Mouse (Mus musculus) forebrain, embryonic 12.5 days (tissue): Measurements from ENCODE around the gene Aldh1a7. TPM values are rescaled to one million over a fixed set of nuclear protein-coding genes. Genes with fewer than 3 reads are reported as not detected.
"Not testable (repeated sequence)": the region's sequence is repeated elsewhere in the genome, so short reads cannot be mapped to it uniquely, and the experiment has no call there.

Experiments
- ATAC-seq: fragments of 200-750 bp; cut with Nextera tagmentation; 2 replicates; pipeline ENCODE4 v1.8.0; 2017; ENCODE audit warnings: moderate TSS enrichment; ENCODE audit not compliant: low FRiP score
- H3K27ac ChIP-seq: fragments of 300-500 bp; sonication (generic); 2 replicates; pipeline ENCODE4 v1.5.1; 2016; ENCODE audit warnings: mild to moderate bottlenecking
- H3K27me3 ChIP-seq: fragments of 300-500 bp; sonication (generic); 2 replicates; pipeline ENCODE4 v1.6.1; 2016; ENCODE audit warnings: mild to moderate bottlenecking
- H3K36me3 ChIP-seq: fragments of 300-500 bp; sonication (generic); replicated peaks from 2 replicates; pipeline ENCODE4 v1.6.1; 2016; ENCODE audit warnings: mild to moderate bottlenecking
- H3K4me1 ChIP-seq: fragments of 300-500 bp; sonication (generic); 2 replicates; pipeline ENCODE4 v1.6.1; 2016
- H3K4me2 ChIP-seq: fragments of 300-500 bp; sonication (generic); 2 replicates; pipeline ENCODE4 v1.6.1; 2016; ENCODE audit warnings: mild to moderate bottlenecking, moderate library complexity
- H3K4me3 ChIP-seq: fragments of 300-500 bp; sonication (generic); replicated peaks from 2 replicates; pipeline ENCODE4 v1.5.1; 2016; ENCODE audit warnings: mild to moderate bottlenecking
- H3K9ac ChIP-seq: fragments of 300-500 bp; sonication (generic); 2 replicates; pipeline ENCODE4 v1.6.1; 2016; ENCODE audit warnings: mild to moderate bottlenecking
- H3K9me3 ChIP-seq: fragments of 300-500 bp; sonication (generic); 2 replicates; pipeline ENCODE4 v1.6.1; 2016
- WGBS: fragments of 180-500 bp; shearing (Covaris S2); methylation state at CpG from one replicate; pipeline ENCODE4 v1.1.7; 2016; 5-methylcytosine and 5-hydroxymethylcytosine counted together
- polyA plus RNA-seq: library from polyadenylated mRNA; unstranded; fragments of >200 nt; fragmentation: Nextera tagmentation; extraction: Ambion mirVana; gene quantifications from 2 replicates; pipeline ENCODE4 v1.2.1, GENCODE M21; 2016

Gene Aldh1a7
- polyA plus RNA-seq, 1 experiment from 2014 or later: 0.11 TPM

- H3K9me3 ChIP-seq: no peaks in the 10 kb centered on the region
- no peak overlapping the region for H3K9ac ChIP-seq
- ATAC-seq: no peak
- H3K36me3 ChIP-seq: no peaks in the 10 kb centered on the region
- no peak overlapping the region for H3K4me2 ChIP-seq
- H3K4me1 ChIP-seq: no peaks in the 10 kb centered on the region
- H3K4me3 ChIP-seq: no peak overlapping the region
- no peaks in the 10 kb centered on the region for H3K27me3 ChIP-seq
- H3K27ac ChIP-seq: no peak overlapping the region
Observed at GRCm38 (mm10) chr19:20707159-20707558, 20.2 kb downstream of the Aldh1a7 start.

GRCm38 (mm10) chr19:20706747-20707146, 20.6 kb downstream of the Aldh1a7 start:
- Histone ChIP-seq H3K4me1 (no peaks in the 10 kb centered on the region), H3K36me3 (no peaks in the 10 kb centered on the region), H3K27me3 (no peaks in the 10 kb centered on the region), H3K9ac (no peak overlapping the region), H3K4me2 (no peak overlapping the region), H3K9me3 (no peaks in the 10 kb centered on the region), H3K4me3 (no peak overlapping the region), H3K27ac (no peak overlapping the region)
- ATAC-seq: no peak
- 84% methylated on average over 4 of the region's 4 CpGs for WGBS

GRCm38 (mm10) chr19:20702074-20702473, 25.3 kb downstream of the Aldh1a7 start:
- peak; percentile 39; the same call in 1 of the 2 replicates for ATAC-seq
- H3K4me3 ChIP-seq: no peak overlapping the region
- no peak overlapping the region for H3K27ac ChIP-seq

GRCm38 (mm10) chr19:20677697-20678355, 49.5 kb downstream of the Aldh1a7 start:
- Histone ChIP-seq H3K4me2 (no peak overlapping the region), H3K36me3 (no peaks in the 10 kb centered on the region), H3K27me3 (no peaks in the 10 kb centered on the region), H3K9me3 (no peaks in the 10 kb centered on the region), H3K9ac (no peak overlapping the region), H3K4me3 (no peak overlapping the region), H3K4me1 (no peaks in the 10 kb centered on the region), H3K27ac (no peak overlapping the region)
- no peak for ATAC-seq
- WGBS: 85% methylated on average over 3 of the region's 3 CpGs

More at GRCm38 (mm10) chr19:20702074-20702473, 25.3 kb downstream of the Aldh1a7 start:
- no peaks in the 10 kb centered on the region for H3K27me3 ChIP-seq
- H3K9me3 ChIP-seq: no peaks in the 10 kb centered on the region
- no peaks in the 10 kb centered on the region for H3K4me1 ChIP-seq
- H3K36me3 ChIP-seq: no peaks in the 10 kb centered on the region
- H3K9ac ChIP-seq: no peak overlapping the region
- WGBS: 23% methylated on average over 3 of the region's 3 CpGs
- H3K4me2 ChIP-seq: no peak overlapping the region

GRCm38 (mm10) chr19:20654141-20654873, 73.1 kb downstream of the Aldh1a7 start:
- no peak for ATAC-seq
- Histone ChIP-seq H3K4me2 (no peak overlapping the region), H3K4me3 (no peak overlapping the region), H3K9ac (no peak overlapping the region), H3K4me1 (0 out of 2 replicates have a peak, but pooled peaks cover 2% of the 10 kb centered on the region), H3K36me3 (no peaks in the 10 kb centered on the region), H3K27me3 (no peaks in the 10 kb centered on the region), H3K27ac (no peak overlapping the region), H3K9me3 (no peaks in the 10 kb centered on the region)
- 74% methylated on average over 3 of the region's 3 CpGs for WGBS

GRCm38 (mm10) chr19:20653082-20653676, 74.2 kb downstream of the Aldh1a7 start:
- no peak overlapping the region for H3K4me2 ChIP-seq
- no peaks in the 10 kb centered on the region for H3K36me3 ChIP-seq
- H3K9ac ChIP-seq: no peak overlapping the region
- no peak overlapping the region for H3K27ac ChIP-seq
- H3K4me3 ChIP-seq: no peak overlapping the region
- no peaks in the 10 kb centered on the region for H3K9me3 ChIP-seq
- no peaks in the 10 kb centered on the region for H3K27me3 ChIP-seq
- no peak for ATAC-seq
- 0 out of 2 replicates have a peak, but pooled peaks cover 2% of the 10 kb centered on the region for H3K4me1 ChIP-seq
- WGBS: 79% methylated on average over 1 of the region's 1 CpGs

GRCm38 (mm10) chr19:20650008-20650407, 77.4 kb downstream of the Aldh1a7 start:
- peak; percentile 49; the same call in 1 of the 2 replicates for ATAC-seq

GRCm38 (mm10) chr19:20647496-20647895, 79.9 kb downstream of the Aldh1a7 start:
- not testable (repeated sequence) for H3K9ac ChIP-seq, H3K4me2 ChIP-seq, H3K4me3 ChIP-seq, H3K36me3 ChIP-seq, ATAC-seq, H3K27me3 ChIP-seq, H3K27ac ChIP-seq, H3K9me3 ChIP-seq, H3K4me1 ChIP-seq

More at GRCm38 (mm10) chr19:20650008-20650407, 77.4 kb downstream of the Aldh1a7 start:
- Histone ChIP-seq H3K4me1 (0 out of 2 replicates have a peak, but pooled peaks cover 2% of the 10 kb centered on the region), H3K9me3 (no peaks in the 10 kb centered on the region), H3K27ac (no peak overlapping the region), H3K27me3 (no peaks in the 10 kb centered on the region), H3K9ac (no peak overlapping the region), H3K36me3 (no peaks in the 10 kb centered on the region), H3K4me3 (no peak overlapping the region), H3K4me2 (no peak overlapping the region)
- 17% methylated on average over 2 of the region's 2 CpGs for WGBS

GRCm38 (mm10) chr19:20644346-20644745, 83.0 kb downstream of the Aldh1a7 start:
- no peaks in the 10 kb centered on the region for H3K4me1 ChIP-seq
- H3K27me3 ChIP-seq: no peaks in the 10 kb centered on the region
- no peak overlapping the region for H3K4me2 ChIP-seq
- no peak overlapping the region for H3K4me3 ChIP-seq
- H3K9ac ChIP-seq: no peak overlapping the region
- H3K36me3 ChIP-seq: no peaks in the 10 kb centered on the region
- 61% methylated on average over 3 of the region's 3 CpGs for WGBS
- no peak for ATAC-seq
- H3K27ac ChIP-seq: no peak overlapping the region
- H3K9me3 ChIP-seq: no peaks in the 10 kb centered on the region

Other genes starting within 250 kb of the Aldh1a7 start
- 0.37 and 0.59 TPM in 2 replicates for gene Aldh1a1, start 234.8 kb downstream of the Aldh1a7 start, polyA plus RNA-seq
- gene Tmc1, start 226.6 kb upstream of the Aldh1a7 start, polyA plus RNA-seq: 0.09 TPM in 2 replicates